Mouse (Mus musculus): ENCODE results near the gene Uggt1. TPM values are rescaled to one million over a fixed set of nuclear protein-coding genes. Genes with fewer than 3 reads are reported as not detected.

Gene Uggt1
- total RNA-seq, 2 experiments from 2014 or later = 48.6 to 50.7 TPM

DNA sequence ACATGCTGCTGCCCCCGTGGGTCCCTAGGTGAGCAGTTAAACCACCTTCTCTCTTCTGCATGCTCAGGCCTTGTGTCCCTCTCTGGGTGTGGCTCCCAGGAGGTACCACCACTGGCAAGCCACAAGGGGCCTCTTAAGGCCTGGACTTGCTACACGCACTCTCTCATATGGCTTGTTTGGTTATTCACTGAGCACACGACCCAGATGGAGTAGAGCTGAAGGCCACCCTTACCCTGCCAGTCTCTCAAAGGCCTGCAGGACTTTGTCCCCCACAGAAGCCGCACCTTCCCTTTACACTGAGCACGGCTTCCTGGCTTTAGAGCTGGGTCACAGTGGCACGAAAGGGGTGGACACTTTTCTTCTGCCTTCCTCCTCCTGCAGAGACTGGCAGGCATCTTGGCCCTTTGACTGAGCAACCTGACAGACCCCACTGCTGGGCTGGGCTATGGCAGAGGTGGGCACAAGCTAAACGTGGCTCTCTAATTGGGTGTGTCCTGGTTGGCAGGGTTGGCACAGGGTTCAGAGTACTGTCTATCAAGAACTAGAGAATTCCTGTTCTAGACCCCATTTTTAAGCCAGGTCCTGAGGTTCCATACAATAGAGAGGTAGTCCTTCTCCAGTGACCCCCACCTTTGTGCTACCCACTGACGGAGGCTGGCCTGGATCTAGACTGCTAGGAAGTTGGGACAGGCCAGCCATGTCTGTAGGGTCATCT is 27.2 kb upstream of the Uggt1 start:
- TF ChIP-seq CTCF (IDR thresholded peaks at IDR 0.05) = no peak
- H3K27ac ChIP-seq = no peak overlapping the region
- H3K4me3 ChIP-seq = no peak overlapping the region
- no peak for DNase-seq (ENCODE audit: extremely low spot score in 1 of 2, low spot score in 2 of 2)
- intact Hi-C loops (cut with DNase I) = loop anchor here (10.0 kb wide), 1 partner anchor 1377 kb away; no protein-coding TSS in a partner anchor

GRCm38 (mm10) chr1:36270666-36271065 is 26.1 kb upstream of the Uggt1 start:
- Histone ChIP-seq H3K4me3 (no peak overlapping the region), H3K27ac (no peak overlapping the region)
- TF ChIP-seq CTCF (IDR thresholded peaks at IDR 0.05) = no peak
- intact Hi-C loops (cut with DNase I) = loop anchor here (10.0 kb wide), 1 partner anchor 1376 kb away; no protein-coding TSS in a partner anchor
- no peak for DNase-seq (ENCODE audit: extremely low spot score in 1 of 2, low spot score in 2 of 2)

DNA sequence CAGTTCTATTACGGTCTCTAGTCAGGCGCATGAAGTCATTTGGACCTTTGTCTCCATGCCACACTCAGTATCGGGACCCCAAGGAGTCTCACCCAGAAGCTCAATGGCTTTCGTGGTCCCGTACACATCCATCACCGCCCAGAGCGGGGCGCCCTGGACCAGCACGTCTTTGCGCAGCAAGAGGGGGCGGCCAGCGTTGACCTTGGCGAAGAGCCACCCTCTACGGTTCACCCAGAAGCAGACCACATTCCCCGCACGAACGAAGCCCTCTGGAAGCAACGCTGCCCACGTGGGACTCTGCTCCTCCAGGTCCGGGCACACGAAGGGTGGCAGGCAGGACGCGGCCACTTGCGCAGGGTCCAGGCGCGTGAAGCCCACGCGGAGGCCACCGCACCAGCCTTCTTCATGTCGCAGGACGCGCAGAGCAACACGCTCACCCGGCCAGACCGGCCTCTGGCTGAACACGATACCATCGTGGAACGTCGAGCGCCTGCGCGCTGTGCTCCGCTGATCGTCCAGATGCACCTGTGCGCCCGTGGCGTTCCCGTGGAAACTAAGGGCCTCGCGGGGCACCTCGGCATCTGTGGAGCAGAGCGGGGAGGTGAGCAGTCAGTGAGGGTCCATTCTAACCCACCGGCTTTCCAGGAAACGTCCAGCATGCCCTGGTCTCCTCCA is 24.7 kb upstream of the Uggt1 start:
- intact Hi-C loops (cut with DNase I) = no loop called here
- no peak overlapping the region for H3K27ac ChIP-seq
- no peak for TF ChIP-seq CTCF (IDR thresholded peaks at IDR 0.05)
- no peak for DNase-seq (ENCODE audit: extremely low spot score in 1 of 2, low spot score in 2 of 2)
- H3K4me3 ChIP-seq = no peak overlapping the region

GRCm38 (mm10) chr1:36267595-36267994 is 23.1 kb upstream of the Uggt1 start:
- no peak for TF ChIP-seq CTCF (IDR thresholded peaks at IDR 0.05)

DNA sequence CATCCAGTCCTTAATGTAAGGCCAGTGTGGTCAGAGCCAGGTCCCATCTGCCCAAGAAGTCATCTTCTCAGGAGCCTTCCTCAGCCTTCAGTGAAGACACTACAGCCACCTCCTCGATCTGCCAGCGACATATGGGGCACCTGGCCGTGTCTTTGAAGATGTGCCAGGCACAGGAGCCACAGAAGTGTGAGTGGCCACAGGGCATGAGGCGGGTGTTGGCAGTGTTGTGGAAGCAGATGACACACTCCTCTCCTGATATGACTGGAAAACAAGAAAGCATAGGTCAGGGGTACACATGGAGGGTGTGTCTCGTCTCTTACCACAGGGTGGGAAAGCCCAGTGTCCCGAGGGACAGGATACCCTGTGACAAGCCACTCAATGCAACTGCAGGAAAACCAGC is 21.8 kb upstream of the Uggt1 start:
- DNase-seq (ENCODE audit: extremely low spot score in 1 of 2, low spot score in 2 of 2) = no peak

More at GRCm38 (mm10) chr1:36267595-36267994, 23.1 kb upstream of the Uggt1 start:
- DNase-seq (ENCODE audit: extremely low spot score in 1 of 2, low spot score in 2 of 2) = no peak
- intact Hi-C loops (cut with DNase I) = no loop called here
- no peak overlapping the region for H3K27ac ChIP-seq
- H3K4me3 ChIP-seq = no peak overlapping the region

GRCm38 (mm10) chr1:36263833-36264488 is 19.4 kb upstream of the Uggt1 start:
- no peak overlapping the region; the same call in 1 of the 2 replicates for H3K27ac ChIP-seq
- no peak for DNase-seq (ENCODE audit: extremely low spot score in 1 of 2, low spot score in 2 of 2)
- no peak for TF ChIP-seq CTCF (IDR thresholded peaks at IDR 0.05)
- intact Hi-C loops (cut with DNase I) = no loop called here
- H3K4me3 ChIP-seq = no peak overlapping the region

More for the DNA sequence above, 21.8 kb upstream of the Uggt1 start:
- no peak for TF ChIP-seq CTCF (IDR thresholded peaks at IDR 0.05)
- no peak overlapping the region for H3K4me3 ChIP-seq
- H3K27ac ChIP-seq = no peak overlapping the region
- intact Hi-C loops (cut with DNase I) = no loop called here

DNA sequence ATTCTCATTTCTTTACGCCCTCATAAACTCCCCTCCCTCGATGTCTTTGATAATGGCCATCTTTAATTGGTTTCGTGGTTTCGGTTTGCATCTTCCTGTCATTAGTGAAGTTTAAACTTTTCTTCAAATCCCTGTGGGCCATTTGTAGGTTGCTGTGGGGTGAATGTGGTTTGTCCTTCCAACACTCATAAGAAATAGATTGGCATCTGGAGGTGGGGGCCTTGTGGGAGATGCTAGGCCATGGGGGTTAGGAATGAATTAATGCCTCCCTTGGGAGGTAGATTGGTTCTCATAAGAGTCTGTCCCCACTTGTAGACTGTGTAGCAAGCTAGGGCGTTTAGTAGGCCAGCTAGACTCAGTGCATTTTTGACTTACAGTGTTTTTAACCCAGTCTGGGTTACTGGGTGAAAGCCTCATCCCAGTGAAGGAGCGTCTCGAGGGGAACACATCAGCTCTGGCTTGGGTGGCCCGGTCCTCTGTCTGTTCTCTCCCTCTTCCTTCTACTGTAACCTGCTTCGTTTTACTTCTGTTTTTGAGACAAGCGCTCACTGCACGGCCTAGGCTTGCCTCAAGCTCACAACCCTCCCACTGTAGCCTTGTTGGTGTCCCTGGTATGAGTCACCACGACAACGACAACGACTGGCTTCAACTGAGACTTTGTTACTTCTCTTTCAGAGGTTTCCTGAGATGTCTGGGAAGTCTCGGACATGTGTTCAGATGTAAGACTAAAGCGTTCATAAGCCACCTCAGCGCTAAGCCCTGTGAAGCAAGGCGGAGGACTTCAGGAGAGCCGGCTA is 17.4 kb upstream of the Uggt1 start:
- intact Hi-C loops (cut with DNase I) = no loop called here
- no peak for TF ChIP-seq CTCF (IDR thresholded peaks at IDR 0.05)
- Histone ChIP-seq H3K27ac (no peak overlapping the region), H3K4me3 (no peak overlapping the region)
- no peak for DNase-seq (ENCODE audit: extremely low spot score in 1 of 2, low spot score in 2 of 2)

DNA sequence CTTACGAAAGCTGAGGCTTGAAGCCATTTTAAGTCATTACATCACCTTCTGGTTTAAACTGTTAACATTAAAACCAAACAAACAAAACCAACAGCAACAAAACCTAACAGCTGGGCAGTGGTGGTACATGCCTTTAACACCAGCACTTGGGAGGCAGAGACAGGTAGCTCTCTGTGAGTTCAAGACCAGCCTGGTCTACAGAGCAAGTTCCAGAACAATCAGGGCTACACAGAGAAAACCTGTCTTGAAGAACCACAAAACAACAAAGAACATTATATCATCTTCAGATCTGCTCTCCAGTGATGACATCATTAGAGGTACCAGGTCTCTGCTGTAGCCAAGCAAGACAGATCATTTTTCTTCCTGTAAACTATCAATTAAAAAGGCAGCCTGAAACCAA is 15.9 kb upstream of the Uggt1 start:
- intact Hi-C loops (cut with DNase I) = no loop called here
- no peak for DNase-seq (ENCODE audit: extremely low spot score in 1 of 2, low spot score in 2 of 2)

GRCm38 (mm10) chr1:36259281-36259680 is 14.8 kb upstream of the Uggt1 start:
- Histone ChIP-seq H3K27ac (no peak overlapping the region), H3K4me3 (no peak overlapping the region)
- TF ChIP-seq CTCF (IDR thresholded peaks at IDR 0.05) = no peak
- no peak for DNase-seq (ENCODE audit: extremely low spot score in 1 of 2, low spot score in 2 of 2)
- intact Hi-C loops (cut with DNase I) = no loop called here

More for the DNA sequence above, 15.9 kb upstream of the Uggt1 start:
- TF ChIP-seq CTCF (IDR thresholded peaks at IDR 0.05) = no peak
- Histone ChIP-seq H3K27ac (no peak overlapping the region), H3K4me3 (no peak overlapping the region)

DNA sequence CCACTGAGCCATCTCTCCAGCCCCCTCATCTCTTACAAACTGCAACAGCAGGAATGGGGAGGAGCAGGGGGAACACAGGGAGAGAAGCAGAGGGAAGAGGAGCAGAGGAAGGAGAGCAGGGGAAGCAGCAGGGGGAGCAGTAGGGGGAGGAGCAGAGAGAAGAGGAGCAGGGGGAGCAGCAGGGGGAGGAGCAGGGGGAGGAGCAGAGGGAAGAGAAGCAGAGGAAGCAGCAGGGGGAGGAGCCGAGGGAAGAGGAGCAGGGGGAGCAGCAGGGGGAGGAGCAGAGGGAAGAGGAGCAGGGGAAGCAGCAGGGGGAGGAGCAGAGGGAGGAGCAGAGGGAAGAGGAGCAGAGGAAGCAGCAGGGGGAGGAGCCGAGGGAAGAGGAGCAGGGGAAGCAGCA is 14.1 kb upstream of the Uggt1 start:
- intact Hi-C loops (cut with DNase I) = no loop called here
- Histone ChIP-seq H3K27ac (no peak overlapping the region), H3K4me3 (no peak overlapping the region)
- DNase-seq (ENCODE audit: extremely low spot score in 1 of 2, low spot score in 2 of 2) = no peak
- TF ChIP-seq CTCF (IDR thresholded peaks at IDR 0.05) = no peak

DNA sequence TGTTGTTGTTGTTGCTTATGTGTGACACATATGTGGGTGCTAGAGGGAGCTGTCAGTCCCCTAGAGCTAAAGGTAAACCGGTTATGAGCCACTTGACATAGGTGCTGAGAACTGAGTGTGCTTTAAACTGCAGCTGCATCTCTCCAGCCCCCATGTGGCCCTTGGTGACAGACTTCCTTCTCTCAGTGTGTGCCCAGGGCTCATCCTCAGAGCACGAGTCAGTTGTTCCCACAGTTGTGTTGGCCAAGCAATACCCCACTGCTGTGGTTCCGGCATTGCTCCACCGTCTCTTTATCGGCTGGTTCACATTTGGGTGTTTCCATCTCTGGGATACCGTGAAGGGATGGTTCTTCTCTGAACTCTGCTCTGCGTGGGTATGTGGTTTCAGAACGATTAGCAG is 12.8 kb upstream of the Uggt1 start:
- no peak overlapping the region for H3K4me3 ChIP-seq
- H3K27ac ChIP-seq = no peak overlapping the region
- no peak for DNase-seq (ENCODE audit: extremely low spot score in 1 of 2, low spot score in 2 of 2)
- intact Hi-C loops (cut with DNase I) = no loop called here
- no peak for TF ChIP-seq CTCF (IDR thresholded peaks at IDR 0.05)
